Mouse (Mus musculus): ENCODE data around the gene Slc13a3. TPM values are rescaled to one million over a fixed set of nuclear protein-coding genes. Genes with fewer than 3 reads are reported as not detected.
A peak's percentile ranks its signal among the peaks of the same experiment; 100 is the strongest.

Slc13a3 gene
- polyA plus RNA-seq, 1 experiment from 2014 or later = 5.5 TPM

DNA sequence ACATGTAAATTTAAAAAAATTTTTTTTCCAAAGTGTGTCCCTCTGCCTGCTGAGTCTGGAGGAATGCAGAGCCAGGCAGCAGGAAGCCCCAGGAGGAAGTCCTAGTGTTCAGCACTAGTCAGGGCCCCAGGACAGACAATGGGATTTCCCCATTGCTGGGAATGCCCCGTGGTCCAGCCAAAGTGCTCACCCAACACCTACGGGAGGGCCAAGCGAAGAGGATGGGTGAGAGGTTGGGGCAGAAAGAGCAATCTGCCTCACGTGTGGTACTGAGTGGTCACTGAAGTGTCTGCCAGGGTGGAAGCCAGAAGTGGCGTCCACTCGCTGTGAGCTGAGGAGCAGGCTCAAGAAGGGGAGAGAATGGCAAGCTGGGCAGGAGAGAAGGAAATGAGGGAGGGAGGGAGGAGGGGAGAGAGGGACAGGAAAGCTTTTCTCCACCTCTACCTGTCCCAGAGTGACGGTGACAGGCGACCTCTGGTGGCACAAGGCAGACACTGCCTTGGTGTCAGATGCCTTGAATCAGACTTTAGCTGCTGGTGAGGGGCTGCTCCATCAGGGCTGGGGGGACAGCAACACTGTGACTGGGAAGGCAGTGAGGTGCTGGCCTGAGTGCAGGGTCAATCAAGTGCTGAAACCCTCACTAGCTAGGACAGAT is 14.0 kb upstream of the Slc13a3 start:
- Histone ChIP-seq H3K27ac (replicated peaks; ENCODE audit: low read depth, low read length) (no peak overlapping the region), H3K9ac (replicated peaks; ENCODE audit: low read length) (no peak overlapping the region), H3K4me1 (ENCODE audit: control insufficient read depth, insufficient read depth, low read length) (peaks cover 2% of the 10 kb centered on the region; the same call in 1 of the 2 replicates), H3K36me3 (ENCODE audit: control insufficient read depth, insufficient read depth, low read length) (peaks cover 28% of the 10 kb centered on the region), H3K4me3 (replicated peaks; ENCODE audit: low read depth, low read length) (no peak overlapping the region), H3K9me3 (ENCODE audit: control insufficient read depth, low read length) (no peaks in the 10 kb centered on the region), H3K4me2 (ENCODE audit: low read length) (no peak overlapping the region), H3K27me3 (ENCODE audit: control insufficient read depth, insufficient read depth, low read length) (no peaks in the 10 kb centered on the region)
- ATAC-seq (ENCODE audit: low FRiP score, low TSS enrichment) = peak; percentile 64; the same call in 1 of the 2 replicates
- 28% methylated on average over 8 of the region's 8 CpGs for WGBS
- DNase-seq = peak; percentile 84

DNA sequence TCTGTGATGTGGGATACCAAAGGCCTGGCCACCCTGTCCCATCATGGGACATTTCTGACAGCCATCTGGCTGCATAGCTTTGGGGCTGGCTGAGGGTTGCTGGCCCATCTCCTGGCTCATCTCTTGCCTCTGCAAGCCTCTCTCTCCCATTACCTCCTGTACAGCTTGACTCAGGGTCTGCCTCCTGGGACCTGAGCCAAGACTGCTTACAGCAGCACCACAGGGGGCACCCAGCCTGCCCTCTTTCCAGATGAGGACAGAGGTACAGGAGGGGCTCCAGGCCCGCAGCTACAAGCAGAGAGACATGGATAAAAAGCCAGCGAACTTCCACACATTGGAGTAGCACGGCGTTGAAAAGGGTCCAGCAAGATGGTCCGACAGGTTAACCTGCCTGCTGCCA is 13.4 kb upstream of the Slc13a3 start:
- H3K27me3 ChIP-seq (ENCODE audit: control insufficient read depth, insufficient read depth, low read length) = no peaks in the 10 kb centered on the region
- 70% methylated on average over 5 of the region's 5 CpGs for WGBS
- no peaks in the 10 kb centered on the region; the same call in 1 of the 2 replicates for H3K4me1 ChIP-seq (ENCODE audit: control insufficient read depth, insufficient read depth, low read length)
- H3K9me3 ChIP-seq (ENCODE audit: control insufficient read depth, low read length) = no peaks in the 10 kb centered on the region
- no peak overlapping the region for H3K9ac ChIP-seq (replicated peaks; ENCODE audit: low read length)
- H3K4me2 ChIP-seq (ENCODE audit: low read length) = no peak overlapping the region
- ATAC-seq (ENCODE audit: low FRiP score, low TSS enrichment) (no peak), DNase-seq (peak; percentile 31)
- H3K4me3 ChIP-seq (replicated peaks; ENCODE audit: low read depth, low read length) = no peak overlapping the region
- no peak overlapping the region for H3K27ac ChIP-seq (replicated peaks; ENCODE audit: low read depth, low read length)
- peaks cover 28% of the 10 kb centered on the region for H3K36me3 ChIP-seq (ENCODE audit: control insufficient read depth, insufficient read depth, low read length)

DNA sequence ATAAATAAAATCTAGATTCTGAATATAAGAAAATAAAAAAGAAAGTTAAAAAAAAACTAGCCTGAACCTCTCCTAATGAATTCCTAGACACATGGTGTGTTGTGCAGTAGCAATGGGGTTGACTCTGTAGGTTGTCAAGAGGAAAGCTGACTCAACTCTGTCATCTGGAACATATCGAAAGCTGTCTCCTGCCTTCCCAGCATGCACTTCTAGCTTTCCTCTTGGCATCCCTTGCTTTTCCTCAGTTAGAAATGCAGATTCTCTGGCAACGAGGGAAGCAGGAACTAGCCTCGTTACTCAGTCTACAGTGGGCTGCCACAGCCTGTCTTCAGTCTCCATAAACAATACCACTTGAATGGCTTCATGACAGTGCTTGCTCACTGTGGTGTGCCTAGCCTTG is 12.8 kb upstream of the Slc13a3 start:
- ATAC-seq (ENCODE audit: low FRiP score, low TSS enrichment) (no peak), DNase-seq (no peak)
- no peak overlapping the region for H3K4me2 ChIP-seq (ENCODE audit: low read length)
- H3K36me3 ChIP-seq (ENCODE audit: control insufficient read depth, insufficient read depth, low read length) = peaks cover 28% of the 10 kb centered on the region
- no peak overlapping the region for H3K4me3 ChIP-seq (replicated peaks; ENCODE audit: low read depth, low read length)
- H3K27ac ChIP-seq (replicated peaks; ENCODE audit: low read depth, low read length) = no peak overlapping the region
- no peaks in the 10 kb centered on the region for H3K9me3 ChIP-seq (ENCODE audit: control insufficient read depth, low read length)
- no peaks in the 10 kb centered on the region; the same call in 1 of the 2 replicates for H3K4me1 ChIP-seq (ENCODE audit: control insufficient read depth, insufficient read depth, low read length)
- H3K9ac ChIP-seq (replicated peaks; ENCODE audit: low read length) = no peak overlapping the region
- 89% methylated on average over 3 of the region's 3 CpGs for WGBS
- no peaks in the 10 kb centered on the region for H3K27me3 ChIP-seq (ENCODE audit: control insufficient read depth, insufficient read depth, low read length)

DNA sequence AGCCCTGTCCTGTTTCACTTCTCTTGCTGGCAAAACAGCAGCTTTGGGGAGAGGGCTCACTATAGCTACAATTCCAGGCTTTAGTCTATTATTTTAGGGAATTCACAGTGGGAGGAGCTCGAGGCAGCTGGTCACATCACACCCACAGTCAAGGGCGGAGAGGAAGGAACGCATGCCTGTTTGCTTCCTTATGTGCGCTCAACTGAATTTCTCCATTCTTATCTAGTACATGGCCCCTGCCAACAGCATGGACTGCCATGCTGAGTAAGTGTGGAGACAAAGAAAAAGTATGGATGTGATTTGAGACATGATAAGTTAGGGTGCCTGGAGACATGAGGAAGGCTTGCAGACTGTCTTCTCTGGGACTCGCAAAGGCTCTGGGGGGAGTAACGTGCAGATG is 11.1 kb upstream of the Slc13a3 start:
- no peak overlapping the region for H3K9ac ChIP-seq (replicated peaks; ENCODE audit: low read length)
- no peak overlapping the region for H3K4me2 ChIP-seq (ENCODE audit: low read length)
- no peak for DNase-seq
- H3K9me3 ChIP-seq (ENCODE audit: control insufficient read depth, low read length) = no peaks in the 10 kb centered on the region
- H3K27ac ChIP-seq (replicated peaks; ENCODE audit: low read depth, low read length) = no peak overlapping the region
- H3K27me3 ChIP-seq (ENCODE audit: control insufficient read depth, insufficient read depth, low read length) = no peaks in the 10 kb centered on the region
- no peak for ATAC-seq (ENCODE audit: low FRiP score, low TSS enrichment)
- no peak overlapping the region for H3K4me3 ChIP-seq (replicated peaks; ENCODE audit: low read depth, low read length)
- 69% methylated on average over 6 of the region's 6 CpGs for WGBS
- H3K36me3 ChIP-seq (ENCODE audit: control insufficient read depth, insufficient read depth, low read length) = peaks cover 11% of the 10 kb centered on the region
- no peaks in the 10 kb centered on the region; the same call in 1 of the 2 replicates for H3K4me1 ChIP-seq (ENCODE audit: control insufficient read depth, insufficient read depth, low read length)

DNA sequence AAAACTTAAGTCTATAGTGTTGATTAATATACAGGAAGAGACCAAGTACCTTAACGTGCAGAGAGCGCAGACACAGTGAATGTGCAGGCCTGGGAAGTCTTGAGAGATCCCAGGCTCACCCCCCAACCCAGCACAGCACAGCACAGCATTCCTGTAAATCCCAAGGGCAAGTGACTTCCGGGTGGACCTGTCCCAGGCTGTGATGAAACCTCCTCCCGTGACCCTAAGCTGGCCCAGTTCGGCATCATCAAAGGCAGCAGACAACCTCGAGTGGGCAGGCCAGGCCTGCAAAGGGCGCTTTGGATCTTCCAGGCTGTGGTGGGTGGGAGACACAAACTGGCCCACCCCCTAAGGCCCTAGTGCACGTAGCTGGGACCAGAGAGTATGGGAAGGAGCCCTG is 9.0 kb upstream of the Slc13a3 start:
- H3K27me3 ChIP-seq (ENCODE audit: control insufficient read depth, insufficient read depth, low read length) = no peaks in the 10 kb centered on the region
- H3K27ac ChIP-seq (replicated peaks; ENCODE audit: low read depth, low read length) = no peak overlapping the region
- no peak overlapping the region for H3K4me3 ChIP-seq (replicated peaks; ENCODE audit: low read depth, low read length)
- no peak for ATAC-seq (ENCODE audit: low FRiP score, low TSS enrichment)
- no peaks in the 10 kb centered on the region for H3K9me3 ChIP-seq (ENCODE audit: control insufficient read depth, low read length)
- 57% methylated on average over 8 of the region's 8 CpGs for WGBS
- H3K9ac ChIP-seq (replicated peaks; ENCODE audit: low read length) = no peak overlapping the region
- 0 out of 2 replicates have a peak, but pooled peaks cover 4% of the 10 kb centered on the region for H3K36me3 ChIP-seq (ENCODE audit: control insufficient read depth, insufficient read depth, low read length)
- H3K4me2 ChIP-seq (ENCODE audit: low read length) = no peak overlapping the region
- H3K4me1 ChIP-seq (ENCODE audit: control insufficient read depth, insufficient read depth, low read length) = no peaks in the 10 kb centered on the region; the same call in 1 of the 2 replicates
- DNase-seq = no peak

DNA sequence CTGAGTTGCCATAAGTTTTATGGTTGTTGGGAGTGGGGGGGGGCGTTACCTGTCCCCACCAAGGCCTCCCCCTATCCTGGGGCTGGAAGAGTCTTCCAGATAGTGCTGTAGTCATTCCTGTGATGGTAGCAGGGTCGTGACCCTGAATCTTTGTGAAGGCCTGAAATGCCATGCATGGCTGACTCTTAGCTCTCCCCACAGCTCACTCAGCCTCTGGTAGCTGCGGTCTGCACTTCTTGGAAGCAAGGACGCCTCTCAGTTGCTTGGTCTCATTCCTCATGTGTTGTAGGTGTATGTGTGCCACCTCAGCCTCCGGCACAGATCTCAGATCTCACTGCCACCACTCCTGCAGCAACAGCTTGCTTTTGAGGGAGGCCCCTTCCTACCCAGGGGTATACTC is 2.8 kb upstream of the Slc13a3 start:
- Histone ChIP-seq H3K4me1 (ENCODE audit: control insufficient read depth, insufficient read depth, low read length) (peaks cover 3% of the 10 kb centered on the region; the same call in 1 of the 2 replicates), H3K27ac (replicated peaks; ENCODE audit: low read depth, low read length) (no peak overlapping the region), H3K9me3 (ENCODE audit: control insufficient read depth, low read length) (no peaks in the 10 kb centered on the region), H3K36me3 (ENCODE audit: control insufficient read depth, insufficient read depth, low read length) (no peaks in the 10 kb centered on the region), H3K4me3 (replicated peaks; ENCODE audit: low read depth, low read length) (no peak overlapping the region), H3K27me3 (ENCODE audit: control insufficient read depth, insufficient read depth, low read length) (peaks cover 15% of the 10 kb centered on the region; the same call in 1 of the 2 replicates), H3K9ac (replicated peaks; ENCODE audit: low read length) (no peak overlapping the region), H3K4me2 (ENCODE audit: low read length) (no peak overlapping the region)
- ATAC-seq (ENCODE audit: low FRiP score, low TSS enrichment) (no peak), DNase-seq (no peak)
- 40% methylated on average over 5 of the region's 5 CpGs for WGBS

DNA sequence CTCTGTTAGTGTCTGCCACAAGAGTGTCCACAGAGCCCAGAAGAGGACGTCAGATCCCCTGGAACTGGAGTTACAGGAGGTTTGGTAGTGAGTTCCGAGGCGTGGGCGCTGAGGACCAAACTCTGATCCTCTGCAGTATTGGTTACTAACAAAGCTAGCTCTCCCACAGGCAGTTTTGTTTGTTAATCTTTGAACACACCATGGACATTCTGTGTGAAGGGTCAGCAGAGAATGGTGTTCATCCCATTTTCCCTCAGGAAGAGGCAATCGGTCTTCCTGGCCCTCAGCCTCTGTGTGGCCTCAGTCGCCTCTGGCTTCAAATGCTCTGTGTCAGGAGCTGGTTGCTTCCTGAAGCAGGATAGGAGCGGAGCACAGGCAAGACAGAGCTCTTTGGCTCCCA is 2.4 kb upstream of the Slc13a3 start:
- H3K4me2 ChIP-seq (ENCODE audit: low read length) = no peak overlapping the region
- no peak for DNase-seq
- WGBS = 75% methylated on average over 7 of the region's 7 CpGs

DNA sequence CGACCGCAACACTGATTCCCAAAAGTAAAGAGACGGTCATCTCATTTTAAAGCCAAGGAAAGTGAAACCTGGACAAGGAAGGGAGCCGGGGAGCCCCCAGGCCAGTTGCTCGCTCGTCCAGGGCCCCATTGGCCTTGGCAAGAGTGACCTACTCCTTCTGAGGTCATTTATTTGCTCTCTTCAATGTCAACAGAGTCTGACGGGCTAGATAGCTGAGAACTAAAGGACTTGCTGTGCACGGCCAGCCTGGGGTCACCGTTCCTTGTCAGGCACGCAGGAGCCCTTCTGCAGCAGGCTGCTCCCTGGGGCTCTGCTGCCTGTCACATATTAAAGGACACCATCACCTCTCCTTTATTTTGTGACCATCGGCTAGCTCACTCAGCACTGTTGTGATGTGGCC is 1.1 kb downstream of the Slc13a3 start:
- WGBS = 74% methylated on average over 11 of the region's 11 CpGs
- no peak overlapping the region for H3K4me2 ChIP-seq (ENCODE audit: low read length)

More for the DNA sequence above, 2.4 kb upstream of the Slc13a3 start:
- H3K27ac ChIP-seq (replicated peaks; ENCODE audit: low read depth, low read length) = no peak overlapping the region
- no peaks in the 10 kb centered on the region for H3K9me3 ChIP-seq (ENCODE audit: control insufficient read depth, low read length)
- peaks cover 3% of the 10 kb centered on the region; the same call in 1 of the 2 replicates for H3K4me1 ChIP-seq (ENCODE audit: control insufficient read depth, insufficient read depth, low read length)
- no peaks in the 10 kb centered on the region for H3K36me3 ChIP-seq (ENCODE audit: control insufficient read depth, insufficient read depth, low read length)
- no peak overlapping the region for H3K4me3 ChIP-seq (replicated peaks; ENCODE audit: low read depth, low read length)
- peaks cover 15% of the 10 kb centered on the region; the same call in 1 of the 2 replicates for H3K27me3 ChIP-seq (ENCODE audit: control insufficient read depth, insufficient read depth, low read length)
- ATAC-seq (ENCODE audit: low FRiP score, low TSS enrichment) = no peak
- no peak overlapping the region for H3K9ac ChIP-seq (replicated peaks; ENCODE audit: low read length)

DNA sequence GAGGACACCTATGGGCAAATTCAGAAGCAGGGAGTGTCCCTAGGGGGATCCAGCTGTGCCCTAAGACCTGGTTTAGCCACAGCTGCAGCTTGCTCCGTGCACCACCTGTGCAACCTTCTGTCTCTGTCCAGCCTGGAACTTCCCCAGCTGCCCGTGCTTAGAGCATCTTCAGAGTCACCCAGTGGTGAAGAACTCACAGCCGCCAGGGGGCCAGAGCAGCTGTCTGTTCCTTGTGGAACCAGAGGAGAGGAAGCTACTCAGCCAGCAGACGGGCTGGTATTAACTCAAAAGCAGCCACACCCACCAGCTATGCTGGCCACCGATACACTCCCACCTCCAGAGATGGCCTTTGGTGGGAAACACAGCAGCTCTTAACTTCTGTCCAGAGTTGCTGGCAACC is 2.9 kb downstream of the Slc13a3 start:
- ATAC-seq (ENCODE audit: low FRiP score, low TSS enrichment) = no peak
- 50% methylated on average over 5 of the region's 5 CpGs for WGBS
- H3K27ac ChIP-seq (replicated peaks; ENCODE audit: low read depth, low read length) = no peak overlapping the region
- H3K9me3 ChIP-seq (ENCODE audit: control insufficient read depth, low read length) = no peaks in the 10 kb centered on the region
- H3K36me3 ChIP-seq (ENCODE audit: control insufficient read depth, insufficient read depth, low read length) = no peaks in the 10 kb centered on the region
- H3K4me3 ChIP-seq (replicated peaks; ENCODE audit: low read depth, low read length) = no peak overlapping the region
- H3K9ac ChIP-seq (replicated peaks; ENCODE audit: low read length) = no peak overlapping the region
- DNase-seq = no peak
- peaks cover 15% of the 10 kb centered on the region; the same call in 1 of the 2 replicates for H3K27me3 ChIP-seq (ENCODE audit: control insufficient read depth, insufficient read depth, low read length)
- peaks cover 3% of the 10 kb centered on the region; the same call in 1 of the 2 replicates for H3K4me1 ChIP-seq (ENCODE audit: control insufficient read depth, insufficient read depth, low read length)
- H3K4me2 ChIP-seq (ENCODE audit: low read length) = no peak overlapping the region

More for the DNA sequence above, 1.1 kb downstream of the Slc13a3 start:
- Histone ChIP-seq H3K36me3 (ENCODE audit: control insufficient read depth, insufficient read depth, low read length) (no peaks in the 10 kb centered on the region), H3K27me3 (ENCODE audit: control insufficient read depth, insufficient read depth, low read length) (peaks cover 15% of the 10 kb centered on the region; the same call in 1 of the 2 replicates), H3K4me1 (ENCODE audit: control insufficient read depth, insufficient read depth, low read length) (peaks cover 3% of the 10 kb centered on the region; the same call in 1 of the 2 replicates), H3K9me3 (ENCODE audit: control insufficient read depth, low read length) (no peaks in the 10 kb centered on the region), H3K27ac (replicated peaks; ENCODE audit: low read depth, low read length) (no peak overlapping the region), H3K4me3 (replicated peaks; ENCODE audit: low read depth, low read length) (no peak overlapping the region), H3K9ac (replicated peaks; ENCODE audit: low read length) (no peak overlapping the region)
- DNase-seq (no peak), ATAC-seq (ENCODE audit: low FRiP score, low TSS enrichment) (no peak)

Measured in midbrain, embryonic 14.5 days (tissue).